Mouse (Mus musculus) heart, postnatal 25 days (tissue): ENCODE data around the gene Haus6. TPM values are rescaled to one million over a fixed set of nuclear protein-coding genes. Genes with fewer than 3 reads are reported as not detected.
A peak's percentile ranks its signal among the peaks of the same experiment; 100 is the strongest.

Experiments used
- DNase-seq: peaks from one replicate; pipeline ENCODE4 v3.0.0; 2022; ENCODE audit warnings: low spot score
- intact Hi-C: fragments of 180-260 bp; cut with DNase I; formaldehyde crosslinking; loops from one replicate; pipeline ENCODE4 v1.15.1; 2025
- total RNA-seq, 2 experiments: library from RNA; stranded (reverse); gene quantifications; 2 replicates each; pipeline ENCODE4 v1.2.3; 2021

Gene Haus6
- total RNA-seq, 2 experiments from 2014 or later, result 3.8 to 4.2 TPM

GRCm38 (mm10) chr4:86576630-86577225 lies 35.1 kb downstream of the Haus6 start:
- intact Hi-C loops, result loop anchor here (5.0 kb wide), 1 partner anchor 281 kb away; the partner anchor contains the start of gene Rps6
- DNase-seq, result no peak

GRCm38 (mm10) chr4:86576120-86576541 lies 35.7 kb downstream of the Haus6 start:
- intact Hi-C loops, result loop anchor here (5.0 kb wide), 1 partner anchor 281 kb away; the partner anchor contains the start of gene Rps6
- DNase-seq, result no peak

DNA sequence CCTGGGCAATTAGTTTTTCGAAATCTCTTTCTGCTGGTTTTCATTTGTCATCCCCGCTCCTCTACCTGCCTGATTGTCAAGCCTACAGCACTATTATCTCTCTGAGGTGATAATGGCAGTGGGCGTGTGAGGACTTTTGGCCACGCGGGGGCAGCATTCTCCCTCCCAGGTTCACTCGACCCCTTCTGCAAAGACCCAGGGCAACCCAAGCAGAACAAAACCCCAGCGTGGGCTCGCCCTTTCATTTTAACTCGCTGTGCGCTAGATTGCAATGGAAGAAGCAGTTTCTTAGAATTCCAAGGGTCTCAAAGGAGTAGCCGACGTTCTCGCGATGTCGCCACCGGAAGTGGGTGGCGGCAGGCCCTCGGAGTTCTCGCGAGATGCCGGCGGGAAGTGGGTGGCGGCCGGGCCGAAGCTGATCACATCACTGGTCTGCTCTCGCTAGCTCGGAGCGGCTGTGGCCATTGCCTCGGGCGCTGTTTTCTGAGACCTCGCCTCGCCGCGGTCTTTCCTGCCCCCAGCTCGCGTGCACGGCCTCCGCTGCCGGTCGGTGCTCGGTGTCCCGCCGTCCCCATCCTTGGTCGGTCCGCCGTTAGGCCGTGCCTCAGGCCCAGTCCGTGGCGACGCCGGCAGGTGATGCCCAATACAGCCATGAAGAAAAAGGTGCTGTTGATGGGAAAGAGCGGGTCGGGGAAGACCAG lies 36.4 kb downstream of the Haus6 start, which contains the start of gene Rraga:
TSS of gene Rraga (plus strand) at position 386 of the 701 bp plus-strand sequence.
- DNase-seq, result peak; percentile 91
- intact Hi-C loops, result loop anchor here (1.0 to 5.0 kb wide), 2 partner anchors 122 to 282 kb away; partner anchors contain the start of gene Rps6

DNA sequence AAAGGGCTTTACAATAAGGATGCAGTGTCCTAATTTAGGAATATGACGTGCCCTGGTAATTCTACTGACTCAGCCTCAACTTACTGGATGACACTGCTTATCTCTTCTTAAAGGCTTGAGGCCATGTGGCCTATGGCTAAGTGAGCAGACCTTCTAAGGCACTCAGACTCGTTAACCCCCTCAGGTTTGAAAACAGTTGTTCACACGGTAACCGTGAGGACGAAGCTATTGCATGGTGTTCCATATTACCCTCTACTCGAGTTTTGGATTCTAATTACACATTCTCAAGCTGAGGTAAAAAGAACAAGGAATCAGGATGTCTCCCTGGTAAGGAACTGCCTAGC lies 36.9 kb downstream of the Haus6 start:
- intact Hi-C loops, result loop anchor here (1.0 to 5.0 kb wide), 2 partner anchors 122 to 282 kb away; partner anchors contain the start of gene Rps6
- DNase-seq, result no peak

- intact Hi-C loops, result no loop called here
- no peak for DNase-seq
These were observed 50.8 kb downstream of the Haus6 start for GRCm38 (mm10) chr4:86561061-86561460.

DNA sequence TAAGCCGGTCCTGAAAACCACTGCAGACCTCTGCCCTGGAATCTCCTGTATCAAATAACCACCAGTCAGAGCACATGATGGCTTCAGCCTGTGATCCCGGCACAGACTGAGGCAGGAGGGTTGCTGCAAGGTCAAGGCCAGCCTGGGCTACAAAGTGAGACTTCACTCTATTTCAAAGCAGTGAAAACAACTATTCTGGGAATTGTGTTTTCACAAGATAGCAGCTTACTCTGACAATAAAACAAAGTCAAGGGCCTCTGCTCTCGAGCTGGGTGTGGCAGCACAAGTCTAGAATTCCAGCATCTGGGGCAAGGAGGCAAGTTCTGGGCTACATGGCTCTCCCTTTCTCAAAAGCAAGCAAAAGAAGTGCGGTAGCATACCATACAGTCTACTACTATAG lies 52.8 kb downstream of the Haus6 start:
- DNase-seq, result no peak
- intact Hi-C loops, result loop anchor here (10.0 kb wide), 1 partner anchor 534 kb away; no protein-coding TSS in a partner anchor

- no peak for DNase-seq
- intact Hi-C loops, result loop anchor here (10.0 kb wide), 1 partner anchor 533 kb away; no protein-coding TSS in a partner anchor
These were observed 53.6 kb downstream of the Haus6 start, which contains the start of gene Saxo1 for GRCm38 (mm10) chr4:86558228-86558627. Gene Saxo1 (minus strand): TSS chr4:86558328.

- no peak for DNase-seq
- intact Hi-C loops, result loop anchor here (10.0 kb wide), 1 partner anchor 533 kb away; no protein-coding TSS in a partner anchor
These were observed 54.5 kb downstream of the Haus6 start for GRCm38 (mm10) chr4:86557371-86557770.

DNA sequence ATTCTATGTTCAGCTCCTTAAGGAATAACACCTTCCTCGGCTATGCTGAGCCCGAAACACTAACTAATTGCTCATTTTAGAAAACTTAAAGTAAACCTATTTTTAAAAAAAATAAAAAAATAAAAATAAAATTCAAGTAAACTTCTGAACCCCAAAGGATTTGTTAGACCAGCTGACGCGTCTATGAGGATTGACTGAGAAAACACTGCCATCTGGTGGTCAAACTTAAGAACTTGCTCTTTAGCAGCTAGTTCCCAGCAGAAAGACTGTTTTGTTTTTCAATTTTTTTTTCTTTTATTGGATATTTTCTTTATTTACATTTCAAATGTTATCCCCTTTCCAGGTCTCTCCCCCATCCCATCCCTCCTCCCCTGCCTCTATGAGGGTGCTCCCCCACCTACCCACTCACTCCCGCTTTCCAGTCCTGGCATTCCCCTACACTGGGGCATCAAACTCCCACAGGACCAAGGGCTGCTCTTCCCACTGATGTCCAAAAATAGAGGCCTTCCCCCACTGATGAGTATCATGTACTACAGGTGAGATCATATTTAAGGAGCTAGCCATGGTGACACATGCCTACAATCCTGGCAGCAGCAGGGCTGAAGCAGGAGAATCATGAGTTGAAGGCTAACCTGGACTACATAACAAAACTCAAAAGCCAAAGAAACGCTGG lies 56.7 kb downstream of the Haus6 start:
- DNase-seq, result no peak
- intact Hi-C loops, result loop anchor here (2.0 to 10.0 kb wide), 2 partner anchors 530 to 724 kb away; no protein-coding TSS in a partner anchor

DNA sequence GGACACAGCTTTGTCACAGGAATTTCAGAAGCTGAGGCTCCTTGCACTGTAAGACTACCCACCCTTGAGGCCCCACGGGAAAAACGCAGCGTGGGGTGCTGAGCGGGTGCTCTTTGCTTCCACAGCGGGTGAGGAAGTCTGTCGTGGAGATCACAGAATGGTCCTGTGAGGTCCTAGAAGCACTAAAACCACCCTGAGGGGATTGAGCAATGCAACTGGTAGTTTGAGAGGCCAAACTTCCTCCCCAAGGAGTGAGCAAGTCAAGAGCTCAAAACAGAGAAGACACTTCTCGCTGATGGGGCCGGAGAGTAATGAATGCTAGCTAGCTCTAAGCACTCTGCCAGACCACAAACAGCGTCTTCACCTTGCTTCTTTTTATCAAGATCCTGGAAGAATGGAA lies 63.5 kb downstream of the Haus6 start:
- intact Hi-C loops, result loop anchor here (10.0 kb wide), 1 partner anchor 504 kb away; no protein-coding TSS in a partner anchor
- DNase-seq, result no peak

- intact Hi-C loops, result loop anchor here (10.0 kb wide), 1 partner anchor 501 kb away; no protein-coding TSS in a partner anchor
- no peak for DNase-seq
These were observed 66.2 kb downstream of the Haus6 start for GRCm38 (mm10) chr4:86545615-86546014.

- intact Hi-C loops, result loop anchor here (5.0 to 10.0 kb wide), 2 partner anchors 57 to 499 kb away; no protein-coding TSS in a partner anchor
- DNase-seq, result no peak
These were observed 67.9 kb downstream of the Haus6 start for GRCm38 (mm10) chr4:86543999-86544398.

DNA sequence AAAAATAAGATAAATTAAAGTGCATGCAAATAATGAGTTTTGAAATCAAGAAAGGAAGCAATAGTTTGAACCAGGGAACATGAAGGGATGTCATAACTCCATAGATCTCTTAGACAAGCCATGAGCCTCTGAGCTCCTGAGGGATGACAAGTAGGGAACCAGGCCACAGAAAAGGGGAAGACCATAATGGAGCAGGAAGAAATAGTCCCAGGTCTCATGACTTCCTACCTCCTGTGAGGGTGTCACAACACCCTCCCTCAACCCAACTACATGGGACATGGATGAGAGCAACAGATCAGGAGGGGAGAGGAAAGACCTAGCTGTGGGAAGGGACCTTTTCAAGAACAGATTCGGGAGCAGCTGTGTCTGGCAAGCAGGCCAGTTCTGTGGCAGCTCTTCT lies 70.3 kb downstream of the Haus6 start:
- intact Hi-C loops, result loop anchor here (5.0 to 10.0 kb wide), 2 partner anchors 54 to 497 kb away; no protein-coding TSS in a partner anchor
- DNase-seq, result no peak

GRCm38 (mm10) chr4:86538936-86539335 lies 72.9 kb downstream of the Haus6 start:
- intact Hi-C loops, result loop anchor here (5.0 kb wide), 1 partner anchor 37 kb away; no protein-coding TSS in a partner anchor
- no peak for DNase-seq

GRCm38 (mm10) chr4:86537972-86538371 lies 73.9 kb downstream of the Haus6 start:
- intact Hi-C loops, result loop anchor here (5.0 kb wide), 1 partner anchor 36 kb away; no protein-coding TSS in a partner anchor
- no peak for DNase-seq

- intact Hi-C loops, result no loop called here
- no peak for DNase-seq
These were observed 77.8 kb downstream of the Haus6 start for GRCm38 (mm10) chr4:86534091-86534481.

- intact Hi-C loops, result no loop called here
- no peak for DNase-seq
These were observed 78.3 kb downstream of the Haus6 start for GRCm38 (mm10) chr4:86533406-86534090.

DNA sequence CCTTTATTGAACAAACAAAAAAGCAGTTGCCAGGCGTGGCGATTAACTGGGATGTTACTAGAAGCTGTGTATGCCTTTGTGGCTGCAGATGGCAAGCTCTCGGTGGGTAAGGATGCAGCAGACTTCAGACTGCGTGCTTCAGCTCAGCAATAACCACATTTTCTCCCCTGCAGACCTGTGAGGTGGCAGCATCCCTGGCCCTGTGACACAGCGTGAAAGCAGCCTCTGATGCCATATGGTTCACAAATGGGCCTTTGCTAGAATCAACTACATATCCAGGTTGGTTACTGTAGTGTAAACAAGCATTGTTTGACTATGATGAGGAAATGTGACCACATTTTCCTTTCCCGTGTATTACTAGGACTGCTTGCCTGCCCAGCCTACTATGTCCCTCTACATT lies 82.7 kb downstream of the Haus6 start:
- DNase-seq, result no peak
- intact Hi-C loops, result no loop called here
